Mouse (Mus musculus) cerebellum, adult 2 months (tissue): Measurements from ENCODE around the gene Il4ra. TPM values are rescaled to one million over a fixed set of nuclear protein-coding genes. Genes with fewer than 3 reads are reported as not detected.

Experiments used
- DNase-seq, 2 experiments: peaks; one replicate each; pipeline ENCODE4 v3.0.0; 2021
- H3K27ac ChIP-seq: fragments of 200-500 bp; 2 replicates; pipeline ENCODE4 v1.5.1; 2012; ENCODE audit warnings: low read length, control low read depth, inconsistent platforms; ENCODE audit not compliant: insufficient read depth
- H3K27me3 ChIP-seq: fragments of 200-500 bp; 2 replicates; pipeline ENCODE4 v1.6.1; 2012; ENCODE audit warnings: inconsistent platforms, mild to moderate bottlenecking, low read length, moderate library complexity; ENCODE audit not compliant: control insufficient read depth, insufficient read depth
- H3K4me1 ChIP-seq: fragments of 200-500 bp; 2 replicates; pipeline ENCODE4 v1.6.1; 2011; ENCODE audit warnings: low read length; ENCODE audit not compliant: control insufficient read depth, insufficient read depth
- H3K4me3 ChIP-seq: fragments of 200-500 bp; replicated peaks from 2 replicates; pipeline ENCODE3; 2011; ENCODE audit warnings: mild to moderate bottlenecking, low read depth, low read length, control low read depth; ENCODE audit not compliant: insufficient read depth
- CTCF ChIP-seq: fragments of 200-500 bp; IDR thresholded peaks from 2 replicates; pipeline ENCODE4 v1.5.1; 2011; ENCODE audit warnings: low read depth, mild to moderate bottlenecking, control low read depth, low read length, moderate library complexity, borderline replicate concordance; ENCODE audit not compliant: insufficient read depth
- POLR2A ChIP-seq: fragments of 200-500 bp; IDR thresholded peaks from 2 replicates; pipeline ENCODE4 v1.6.1; 2011; ENCODE audit warnings: low read length, control low read depth, borderline replicate concordance; ENCODE audit not compliant: insufficient read depth
- WGBS: fragments of 180-500 bp; shearing (Covaris S2); methylation state at CpG from one replicate; pipeline ENCODE4 v1.1.7; 2018; 5-methylcytosine and 5-hydroxymethylcytosine counted together
- polyA plus RNA-seq: library from polyadenylated mRNA; depleted of rRNA; stranded (reverse); fragments of >200 nt; gene quantifications from 2 replicates; pipeline ENCODE4 v1.2.3, GENCODE M21; 2012

The Il4ra gene
- polyA plus RNA-seq, 1 experiment = 8.6 TPM

DNA sequence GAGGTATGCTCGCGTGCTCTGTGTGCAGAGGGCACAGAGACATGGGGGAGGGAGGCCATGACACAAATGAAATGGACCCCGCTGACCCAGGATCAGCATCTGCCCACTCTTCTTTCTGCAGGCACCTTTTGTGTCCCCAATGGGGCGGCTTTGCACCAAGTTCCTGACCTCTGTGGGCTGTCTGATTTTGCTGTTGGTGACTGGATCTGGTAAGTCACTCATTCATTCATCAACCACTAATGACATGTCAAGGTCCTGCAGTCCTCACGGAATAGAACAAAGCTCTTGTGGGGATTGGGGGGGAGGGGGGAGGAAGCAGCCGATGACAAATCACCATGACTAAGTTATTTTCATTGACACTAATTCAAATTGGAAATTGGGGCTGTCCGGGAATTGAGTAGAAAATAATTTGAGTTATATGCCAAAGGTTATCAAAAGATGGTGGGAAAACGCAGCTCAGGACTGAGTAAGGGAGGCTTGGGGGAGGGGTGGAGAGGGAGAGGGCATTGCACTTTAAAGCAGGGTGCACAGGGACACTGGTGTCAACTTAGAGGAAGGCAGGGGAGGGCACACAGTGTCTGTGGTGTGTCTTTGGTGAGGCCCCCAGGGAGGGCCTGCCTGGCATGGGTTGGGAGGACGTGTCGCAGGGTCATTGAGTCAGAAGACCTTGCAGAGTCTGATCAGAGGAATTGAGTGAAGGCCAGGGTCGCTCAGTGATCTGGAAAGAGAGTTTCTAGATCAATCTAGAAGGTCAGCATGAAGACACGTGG is 13.8 kb downstream of the Il4ra start:
- Histone ChIP-seq H3K4me1 (no peaks in the 10 kb centered on the region), H3K27ac (no peak overlapping the region), H3K4me3 (no peak overlapping the region), H3K27me3 (no peaks in the 10 kb centered on the region)
- no peak for TF ChIP-seq CTCF
- no peak for TF ChIP-seq POLR2A
- WGBS = 83% methylated on average over 12 of the region's 12 CpGs
- DNase-seq = no peak

DNA sequence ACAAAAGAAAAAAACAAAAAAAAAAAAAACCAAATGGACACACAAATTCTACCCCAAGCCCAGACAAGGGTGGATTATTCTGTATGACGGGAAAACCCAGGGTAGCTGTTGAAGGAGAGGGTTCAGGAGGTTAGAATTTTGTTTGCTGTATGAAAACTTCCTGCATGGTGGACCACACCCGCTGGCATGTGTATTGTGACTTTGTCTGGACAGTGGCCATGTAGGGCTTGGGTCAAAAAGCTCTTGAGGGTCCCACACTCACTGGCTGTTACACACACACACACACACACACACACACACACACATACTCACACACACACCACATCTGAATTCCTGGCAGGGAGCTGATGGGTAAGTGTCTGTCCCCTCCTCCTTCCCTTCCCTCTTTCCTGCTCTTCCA is 14.5 kb downstream of the Il4ra start:
- no peaks in the 10 kb centered on the region for H3K4me1 ChIP-seq
- H3K27ac ChIP-seq = no peak overlapping the region
- no peak overlapping the region for H3K4me3 ChIP-seq
- no peaks in the 10 kb centered on the region for H3K27me3 ChIP-seq
- DNase-seq = no peak
- WGBS = 78% methylated on average over 2 of the region's 2 CpGs
- TF ChIP-seq CTCF = no peak
- no peak for TF ChIP-seq POLR2A

DNA sequence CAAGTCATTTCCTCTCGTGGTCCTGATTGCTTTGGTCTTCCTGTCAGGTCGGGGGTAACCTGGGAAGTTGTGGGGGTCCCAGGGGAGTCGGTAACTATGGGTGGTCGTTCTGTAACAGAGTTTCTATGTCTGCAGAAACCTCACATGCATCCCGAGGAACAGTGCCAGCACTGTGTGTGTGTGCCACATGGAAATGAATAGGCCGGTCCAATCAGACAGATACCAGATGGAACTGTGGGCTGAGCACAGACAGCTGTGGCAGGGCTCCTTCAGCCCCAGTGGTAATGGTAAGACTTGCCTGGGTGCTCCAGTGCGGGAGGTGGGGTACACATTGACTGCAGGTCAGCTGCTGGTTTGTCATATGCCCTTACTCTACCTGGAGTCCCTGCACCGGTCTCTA is 17.0 kb downstream of the Il4ra start:
- TF ChIP-seq POLR2A (no peak), CTCF (no peak)
- no peak overlapping the region for H3K4me3 ChIP-seq

DNA sequence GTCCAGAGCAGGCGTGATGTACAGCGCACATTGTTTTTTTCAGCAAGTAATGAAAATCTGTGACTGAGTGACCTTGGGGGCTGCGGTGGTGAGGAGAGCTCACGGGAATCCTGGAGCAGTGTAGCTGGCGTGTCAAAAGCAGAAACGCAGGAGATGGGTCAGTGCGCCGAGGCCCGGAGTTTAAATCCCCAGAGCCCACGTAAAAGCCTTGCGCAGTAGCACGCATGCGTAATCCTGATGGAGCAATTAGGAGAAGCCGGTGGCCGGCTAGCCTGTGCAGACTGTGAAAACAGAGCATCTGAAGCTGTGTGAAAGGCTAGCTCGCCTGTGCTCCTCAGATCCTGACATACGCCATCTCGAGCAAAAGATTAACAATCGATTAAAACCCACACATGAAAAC is 20.0 kb downstream of the Il4ra start:
- no peak for TF ChIP-seq CTCF
- TF ChIP-seq POLR2A = no peak
- H3K27ac ChIP-seq = no peak overlapping the region
- no peak overlapping the region for H3K4me3 ChIP-seq
- H3K27me3 ChIP-seq = no peaks in the 10 kb centered on the region
- H3K4me1 ChIP-seq = peaks cover 4% of the 10 kb centered on the region; the same call in 1 of the 2 replicates
- WGBS = 90% methylated on average over 19 of the region's 19 CpGs
- no peak for DNase-seq

More for the DNA sequence above, 17.0 kb downstream of the Il4ra start:
- H3K27me3 ChIP-seq = no peaks in the 10 kb centered on the region
- no peak for DNase-seq
- H3K27ac ChIP-seq = no peak overlapping the region
- H3K4me1 ChIP-seq = no peaks in the 10 kb centered on the region
- 37% methylated on average over 8 of the region's 8 CpGs for WGBS

DNA sequence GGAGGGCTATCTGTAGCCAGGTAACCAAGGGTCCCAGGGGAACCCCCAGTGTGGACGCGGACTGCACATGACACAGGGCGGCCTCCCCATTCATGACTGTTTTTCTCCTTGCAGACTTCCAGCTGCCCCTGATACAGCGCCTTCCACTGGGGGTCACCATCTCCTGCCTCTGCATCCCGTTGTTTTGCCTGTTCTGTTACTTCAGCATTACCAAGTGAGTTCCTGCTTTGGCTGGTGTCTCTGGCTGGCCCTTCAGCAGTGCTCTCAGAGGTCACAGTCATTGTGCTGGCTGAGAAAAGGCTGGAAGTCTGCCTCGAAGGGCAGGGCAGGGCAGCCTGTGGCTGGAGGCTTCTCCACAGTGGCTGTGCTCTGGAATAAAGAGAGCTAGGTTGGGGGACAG is 20.8 kb downstream of the Il4ra start:
- Histone ChIP-seq H3K4me3 (no peak overlapping the region), H3K27me3 (no peaks in the 10 kb centered on the region), H3K4me1 (peaks cover 11% of the 10 kb centered on the region), H3K27ac (no peak overlapping the region)
- TF ChIP-seq CTCF = no peak
- no peak for TF ChIP-seq POLR2A
- no peak for DNase-seq
- WGBS = 67% methylated on average over 6 of the region's 6 CpGs

DNA sequence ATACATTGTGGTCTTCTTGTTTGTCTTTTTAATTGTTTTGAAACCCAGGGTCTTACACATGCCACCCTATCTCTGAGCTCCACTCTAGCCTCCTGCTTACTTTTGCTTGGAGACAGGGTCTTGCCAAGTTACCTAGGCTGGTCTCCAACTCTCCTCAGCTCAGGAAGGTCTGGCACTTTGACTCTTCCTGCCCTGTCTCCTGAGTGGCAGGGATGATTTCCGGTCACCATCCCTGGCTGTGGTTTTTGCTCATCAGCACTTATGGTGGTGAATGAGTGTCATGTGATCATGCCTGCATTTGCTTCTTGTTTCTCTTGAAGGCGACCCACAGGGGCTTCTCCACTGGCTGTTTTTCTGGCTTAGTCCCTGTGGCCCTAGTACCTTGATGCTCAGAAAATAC is 21.9 kb downstream of the Il4ra start:
- no peak for DNase-seq
- no peak overlapping the region for H3K27ac ChIP-seq
- no peak for TF ChIP-seq CTCF
- TF ChIP-seq POLR2A = no peak
- WGBS = 76% methylated on average over 2 of the region's 2 CpGs
- H3K27me3 ChIP-seq = no peaks in the 10 kb centered on the region
- H3K4me3 ChIP-seq = no peak overlapping the region
- H3K4me1 ChIP-seq = peaks cover 15% of the 10 kb centered on the region

DNA sequence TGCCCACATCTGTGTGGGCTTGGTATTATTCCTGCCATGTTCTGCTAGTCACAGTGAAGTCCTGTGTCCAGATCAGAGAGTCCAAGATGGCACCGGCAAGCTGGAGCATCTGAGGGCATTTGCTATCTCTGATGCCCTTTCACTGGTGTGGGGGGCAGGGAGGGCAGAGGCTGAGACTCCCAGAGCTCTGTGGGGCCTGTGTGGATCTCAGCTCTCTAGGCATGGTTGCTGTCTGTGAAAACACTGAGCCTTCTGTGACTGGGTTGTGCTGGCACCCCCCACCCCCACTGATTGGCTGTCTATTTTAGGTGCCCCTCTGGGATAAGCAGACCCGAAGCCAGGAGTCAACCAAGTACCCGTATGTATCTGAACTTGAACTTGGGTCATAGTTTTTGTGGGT is 22.9 kb downstream of the Il4ra start:
- Histone ChIP-seq H3K4me3 (no peak overlapping the region), H3K27ac (no peak overlapping the region), H3K27me3 (no peaks in the 10 kb centered on the region), H3K4me1 (peaks cover 15% of the 10 kb centered on the region)
- 86% methylated on average over 3 of the region's 3 CpGs for WGBS
- TF ChIP-seq POLR2A (no peak), CTCF (no peak)
- DNase-seq = no peak
